Mouse (Mus musculus) CH12.LX (cell line): ENCODE measurements at regions not wholly inside any gene's neighbourhood (a gene's known extent, or its start where the extent isn't known, plus 50 kb on each side); places are given as distances from the start of the nearest gene placed in this dataset.

Source experiments
- CHD1 ChIP-seq: IDR thresholded peaks from 2 replicates; pipeline ENCODE4 v1.6.1; 2012; ENCODE audit warnings: low read depth, low read length, improper control_type of control experiment, inconsistent platforms
- CTCF ChIP-seq, 2 experiments: IDR thresholded peaks in 1 of 2; conservative IDR thresholded peaks in 1 of 2; 2 replicates each; pipeline ENCODE4 v1.5.1; 2011 to 2012; ENCODE audit warnings: low read depth in 2 of 2, low read length in 2 of 2, improper control_type of control experiment in 1 of 2, inconsistent platforms in 1 of 2, mild to moderate bottlenecking in 1 of 2, moderate library complexity in 1 of 2
- ETS1 ChIP-seq: conservative IDR thresholded peaks from 2 replicates; pipeline ENCODE4 v1.6.1; 2012; ENCODE audit warnings: low read depth, mild to moderate bottlenecking, inconsistent platforms, low read length, improper control_type of control experiment, moderate library complexity
- GABPA ChIP-seq: IDR thresholded peaks from 2 replicates; pipeline ENCODE4 v1.6.1; 2012; ENCODE audit warnings: low read depth, low read length, improper control_type of control experiment, inconsistent platforms; ENCODE audit not compliant: insufficient replicate concordance
- KAT2A ChIP-seq: IDR thresholded peaks from 2 replicates; pipeline ENCODE4 v1.6.1; 2012; ENCODE audit warnings: low read length, improper control_type of control experiment, inconsistent platforms; ENCODE audit not compliant: insufficient replicate concordance
- MAZ ChIP-seq: IDR thresholded peaks from 2 replicates; pipeline ENCODE4 v1.6.1; 2012; ENCODE audit warnings: low read depth, mild to moderate bottlenecking, inconsistent platforms, low read length, improper control_type of control experiment, moderate library complexity
- MXI1 ChIP-seq: IDR thresholded peaks from 2 replicates; pipeline ENCODE4 v1.6.1; 2011; ENCODE audit warnings: mild to moderate bottlenecking, low read depth, low read length, improper control_type of control experiment
- POLR2A ChIP-seq: IDR thresholded peaks from 2 replicates; pipeline ENCODE4 v1.6.1; 2011; ENCODE audit warnings: low read depth, mild to moderate bottlenecking, improper control_type of control experiment, low read length
- SMC3 ChIP-seq: IDR thresholded peaks from 2 replicates; pipeline ENCODE4 v1.6.1; 2011; ENCODE audit warnings: low read depth, low read length, improper control_type of control experiment
- TBP ChIP-seq: conservative IDR thresholded peaks from 2 replicates; pipeline ENCODE4 v1.6.1; 2011; ENCODE audit warnings: low read depth, low read length, improper control_type of control experiment
- USF1 ChIP-seq: IDR thresholded peaks from 2 replicates; pipeline ENCODE4 v1.6.1; 2014; ENCODE audit warnings: low read depth, mild to moderate bottlenecking, inconsistent platforms, low read length, improper control_type of control experiment
- ZC3H11A ChIP-seq: IDR thresholded peaks from 2 replicates; pipeline ENCODE4 v1.6.1; 2012; ENCODE audit warnings: low read depth, mild to moderate bottlenecking, inconsistent platforms, low read length, improper control_type of control experiment

DNA sequence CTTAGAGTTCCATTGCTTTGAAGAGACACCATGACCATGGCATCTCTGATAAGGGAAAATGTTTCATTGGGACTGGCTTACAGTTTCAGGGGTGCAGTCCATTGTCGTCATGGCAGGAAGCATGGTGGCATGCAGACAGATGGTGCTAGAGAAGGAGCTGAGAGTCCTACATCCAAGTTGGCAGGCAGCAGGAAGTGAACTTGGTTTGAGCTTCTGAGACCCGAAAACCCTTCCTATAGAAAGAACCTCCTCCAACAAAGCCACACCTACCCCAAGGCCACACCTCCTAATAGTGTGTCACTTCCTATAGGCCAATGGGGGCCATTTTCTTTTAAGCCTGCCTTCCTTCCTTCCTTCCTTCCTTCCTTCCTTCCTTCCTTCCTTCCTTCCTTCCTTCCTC lies 107.1 kb upstream of the Serp2 start:
- TF ChIP-seq CHD1 (no peak), ZC3H11A (no peak), USF1 (no peak), MXI1 (no peak), KAT2A (no peak), POLR2A (no peak), CTCF (conservative IDR thresholded peaks at IDR 0.05 in 1 of 2, IDR thresholded peaks at IDR 0.05 in 1 of 2; ENCODE audit: low read depth in 2 of 2, low read length in 2 of 2) (no peak), GABPA (no peak), ETS1 (no peak), SMC3 (no peak), TBP (no peak), MAZ (no peak)
